Mouse (Mus musculus) spleen, adult 2 months (tissue): ENCODE data around the gene Hmg20a.

Experiments used
- CTCF ChIP-seq: fragments of 200-500 bp; IDR thresholded peaks from 2 replicates; pipeline ENCODE4 v1.5.1; 2011; ENCODE audit warnings: mild to moderate bottlenecking, inconsistent platforms; ENCODE audit not compliant: insufficient read depth, insufficient read length, insufficient replicate concordance; ENCODE audit errors: extremely low read depth
- POLR2A ChIP-seq: fragments of 200-500 bp; IDR thresholded peaks from 2 replicates; pipeline ENCODE4 v1.6.1; 2011; ENCODE audit warnings: low read depth, low read length, inconsistent platforms

- TF ChIP-seq POLR2A (no peak), CTCF (no peak)
These were observed 78.2 kb downstream of the Hmg20a start for GRCm38 (mm10) chr9:56496567-56496966.
